Mouse (Mus musculus) fibroblast of lung, adult 2 months (primary cell): Measurements from ENCODE around the gene Stra8.

ENCODE experiments used
- DNase-seq: peaks from one replicate; pipeline ENCODE4 v3.0.0-alpha.2; 2011; ENCODE audit warnings: low read depth

The Stra8 gene

DNA sequence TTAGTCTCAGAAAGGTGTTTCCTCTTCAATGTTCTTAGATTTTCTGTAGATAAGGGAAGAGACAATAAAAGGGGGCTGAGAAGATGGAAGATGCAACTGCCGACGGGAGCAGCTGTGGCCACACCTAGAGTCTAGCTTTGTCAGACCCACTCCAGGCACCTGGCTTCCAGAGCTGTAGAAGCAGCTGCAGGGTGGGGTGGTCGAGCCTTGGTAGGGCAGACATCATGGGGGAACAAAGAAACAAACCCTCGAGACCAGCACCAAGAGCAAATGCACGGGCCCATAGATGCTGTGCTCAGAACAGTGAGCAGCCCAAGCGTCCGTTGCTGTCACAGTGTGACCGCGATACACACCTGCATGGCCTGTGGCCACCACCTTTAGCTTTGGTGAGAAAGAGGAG lies 22.5 kb downstream of the Stra8 start:
- no peak for DNase-seq

DNA sequence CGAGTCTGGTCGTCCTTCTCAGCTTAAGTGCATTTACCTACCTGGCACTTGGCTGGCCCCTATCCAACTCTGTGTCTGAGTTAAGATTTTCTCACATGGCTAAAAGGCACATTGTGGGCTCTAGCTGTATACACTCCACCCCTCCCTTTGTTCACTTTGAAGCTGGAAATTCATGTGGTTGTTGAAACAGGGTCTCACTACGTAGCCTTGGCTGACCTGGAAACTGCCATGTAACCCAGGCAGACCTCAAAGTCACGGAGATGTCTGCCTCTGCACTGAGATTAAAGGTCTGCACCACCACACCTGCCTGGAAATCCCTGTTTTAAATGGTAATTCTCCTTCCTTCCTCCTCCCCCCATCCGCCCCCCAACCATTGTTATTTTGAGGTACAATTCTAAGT lies 23.5 kb downstream of the Stra8 start:
- DNase-seq = no peak

DNA sequence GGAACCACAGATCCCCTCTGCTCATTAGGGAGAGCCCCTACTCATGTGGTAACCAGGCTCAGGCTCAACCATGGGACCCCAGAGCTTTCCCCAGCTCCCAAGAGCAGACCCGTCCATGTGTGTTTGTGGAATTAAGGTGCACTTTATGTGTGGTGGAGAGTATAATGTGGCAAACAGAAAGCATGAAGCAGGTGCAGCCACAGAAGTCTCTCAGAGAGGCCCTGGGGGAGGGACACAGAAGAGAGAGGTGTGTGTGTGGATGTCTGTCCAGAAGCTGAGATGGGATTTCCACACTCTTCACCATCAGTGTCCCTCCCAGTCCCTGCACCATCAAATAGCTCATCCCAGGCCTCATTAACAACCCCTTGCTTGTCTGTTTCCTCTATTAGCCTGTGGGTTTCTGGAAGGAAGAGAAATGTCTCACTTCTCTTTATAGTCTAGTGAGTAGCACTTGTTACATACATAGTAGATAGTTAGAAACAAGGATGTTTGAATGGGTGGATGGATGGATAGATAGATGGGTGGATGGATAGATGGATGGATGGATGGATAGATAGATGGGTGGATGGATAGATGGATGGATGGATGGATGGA lies 26.6 kb downstream of the Stra8 start:
- no peak for DNase-seq

- DNase-seq = no peak
These were observed 28.5 kb downstream of the Stra8 start for GRCm38 (mm10) chr6:34948461-34948860.

GRCm38 (mm10) chr6:34951518-34951917 lies 31.6 kb downstream of the Stra8 start:
- no peak for DNase-seq

- no peak for DNase-seq
These were observed 32.1 kb downstream of the Stra8 start for GRCm38 (mm10) chr6:34951956-34952667.

DNA sequence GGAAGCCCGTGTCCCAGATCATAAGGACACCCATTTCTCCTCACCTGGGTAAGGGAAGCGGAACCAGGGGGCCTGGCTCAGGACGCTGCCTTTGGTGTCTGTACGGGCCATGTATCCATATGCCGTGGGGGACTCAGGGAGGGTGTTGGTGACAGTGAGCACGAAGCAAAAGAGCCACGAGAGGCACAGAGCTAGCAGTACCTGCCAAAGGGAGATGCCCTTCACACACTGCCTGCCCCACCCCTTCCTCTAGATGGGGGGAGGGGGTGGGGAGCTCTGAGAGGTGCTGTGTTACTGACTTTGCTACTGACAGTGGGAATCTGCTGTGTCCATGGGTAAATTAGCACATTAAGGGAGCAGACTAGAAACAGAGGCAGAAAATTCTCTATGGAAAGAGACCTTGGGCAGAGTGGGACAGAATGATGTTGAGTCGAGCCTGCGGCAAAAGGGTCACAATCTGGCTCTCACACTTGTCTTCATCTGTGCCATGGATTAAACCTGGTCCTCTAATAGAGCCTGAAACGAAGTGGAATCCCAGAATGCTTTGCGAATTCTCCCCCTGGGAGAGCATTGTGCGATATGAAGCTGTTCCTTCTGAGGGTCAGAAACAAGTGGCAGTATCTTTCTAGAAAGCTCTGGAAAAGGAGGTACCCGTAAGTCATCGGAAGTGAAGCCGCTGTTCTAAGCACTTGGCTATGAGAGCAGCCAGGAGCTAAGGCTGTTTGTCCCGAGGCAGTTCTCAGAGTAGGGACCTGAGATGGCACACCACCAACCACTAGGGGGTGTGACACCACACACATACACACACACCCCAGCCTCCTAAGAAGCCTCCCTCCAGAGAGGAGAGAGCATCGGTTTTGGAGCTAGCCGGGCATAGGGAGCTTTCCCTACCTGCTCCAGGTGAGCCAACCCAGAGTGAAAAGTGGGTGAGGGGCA lies 35.2 kb downstream of the Stra8 start:
- DNase-seq = no peak

GRCm38 (mm10) chr6:34955862-34956241 lies 35.9 kb downstream of the Stra8 start:
- DNase-seq = no peak

DNA sequence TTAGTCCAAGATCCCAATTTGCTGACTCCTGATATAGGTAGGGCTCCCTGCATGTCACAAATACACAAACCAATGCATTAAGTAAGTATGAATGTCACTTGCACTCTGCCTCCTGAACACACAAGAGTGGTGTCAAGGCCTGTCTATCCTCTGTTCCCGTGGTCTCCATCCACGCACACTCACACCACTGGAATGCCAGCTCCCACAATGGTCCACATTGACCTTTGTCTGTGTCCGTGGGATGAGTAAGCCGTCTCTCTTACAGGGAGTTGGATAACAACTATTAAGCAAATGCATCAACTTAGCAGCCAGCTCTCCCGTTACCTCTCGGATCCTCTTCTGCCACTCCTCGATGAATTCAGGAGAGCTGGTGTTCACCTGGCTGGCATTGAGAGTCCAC lies 39.2 kb downstream of the Stra8 start:
- DNase-seq = no peak

DNA sequence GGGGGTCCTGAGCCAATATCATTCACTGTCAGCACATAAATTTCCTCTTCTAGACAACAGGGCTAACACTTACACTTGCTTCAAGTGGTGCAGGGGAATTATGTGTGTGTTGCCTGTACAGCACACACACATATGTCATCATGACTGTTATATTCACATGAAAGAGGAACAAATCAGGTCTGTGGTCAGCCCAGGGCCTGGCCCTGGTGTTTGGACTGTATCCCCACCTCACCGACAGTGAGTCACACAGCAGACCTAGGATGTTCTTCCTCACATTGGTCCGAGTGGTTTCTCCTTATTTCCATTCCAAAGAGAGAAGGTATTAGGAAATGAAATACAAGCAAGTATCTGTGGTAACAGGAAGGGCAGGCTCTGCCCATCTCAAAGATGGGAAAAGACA lies 44.6 kb downstream of the Stra8 start:
- DNase-seq = no peak

GRCm38 (mm10) chr6:34965819-34966539 lies 46.0 kb downstream of the Stra8 start:
- DNase-seq = no peak

GRCm38 (mm10) chr6:34971181-34971580 lies 51.2 kb downstream of the Stra8 start:
- DNase-seq = no peak

GRCm38 (mm10) chr6:34979291-34979690 lies 59.3 kb downstream of the Stra8 start:
- no peak for DNase-seq

DNA sequence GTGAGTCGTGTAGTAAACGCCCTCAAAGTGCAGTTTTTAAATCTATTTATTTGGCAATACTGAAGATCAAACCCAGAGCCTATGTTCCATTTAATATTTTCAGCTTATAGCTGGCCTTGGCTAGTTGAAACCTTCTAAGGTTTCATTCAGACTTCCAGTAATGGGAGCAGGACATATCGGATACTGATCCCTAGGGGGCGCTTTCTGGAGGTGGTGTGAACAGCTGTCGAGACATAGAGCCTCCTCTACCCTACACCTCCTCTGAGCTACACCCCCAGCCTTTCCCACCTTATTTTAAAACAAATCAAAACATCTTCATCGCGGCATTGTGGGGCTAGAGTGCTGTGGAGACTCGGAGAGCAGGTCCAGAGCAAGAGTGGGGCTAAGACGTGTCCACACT lies 60.7 kb downstream of the Stra8 start:
- DNase-seq = no peak

DNA sequence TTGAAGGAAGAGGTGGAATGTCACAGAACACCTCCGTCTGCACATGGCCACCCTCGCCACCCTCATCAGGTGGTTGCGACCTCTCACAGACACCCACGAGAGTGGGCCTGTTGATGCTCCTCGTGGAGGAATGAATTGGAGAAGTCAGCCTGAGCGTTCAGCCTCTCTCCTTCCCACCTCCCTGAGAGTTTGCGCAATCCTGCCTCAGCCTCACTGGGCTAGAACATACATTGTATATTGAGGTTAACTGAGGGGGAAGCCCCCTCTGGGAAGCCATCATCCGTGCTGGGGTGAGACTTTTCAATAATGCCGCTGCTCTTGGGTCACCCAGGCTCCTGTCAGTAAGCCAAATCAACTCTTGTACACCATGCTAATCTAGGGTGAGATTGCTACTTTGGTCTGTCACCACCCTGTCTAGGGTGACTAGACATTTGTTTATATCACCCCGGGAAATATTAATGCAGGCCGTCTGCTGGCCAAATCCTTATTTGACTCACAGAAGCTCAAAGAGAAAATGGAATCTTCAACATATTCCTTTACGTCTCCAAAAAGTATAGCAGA lies 67.2 kb downstream of the Stra8 start:
- no peak for DNase-seq

DNA sequence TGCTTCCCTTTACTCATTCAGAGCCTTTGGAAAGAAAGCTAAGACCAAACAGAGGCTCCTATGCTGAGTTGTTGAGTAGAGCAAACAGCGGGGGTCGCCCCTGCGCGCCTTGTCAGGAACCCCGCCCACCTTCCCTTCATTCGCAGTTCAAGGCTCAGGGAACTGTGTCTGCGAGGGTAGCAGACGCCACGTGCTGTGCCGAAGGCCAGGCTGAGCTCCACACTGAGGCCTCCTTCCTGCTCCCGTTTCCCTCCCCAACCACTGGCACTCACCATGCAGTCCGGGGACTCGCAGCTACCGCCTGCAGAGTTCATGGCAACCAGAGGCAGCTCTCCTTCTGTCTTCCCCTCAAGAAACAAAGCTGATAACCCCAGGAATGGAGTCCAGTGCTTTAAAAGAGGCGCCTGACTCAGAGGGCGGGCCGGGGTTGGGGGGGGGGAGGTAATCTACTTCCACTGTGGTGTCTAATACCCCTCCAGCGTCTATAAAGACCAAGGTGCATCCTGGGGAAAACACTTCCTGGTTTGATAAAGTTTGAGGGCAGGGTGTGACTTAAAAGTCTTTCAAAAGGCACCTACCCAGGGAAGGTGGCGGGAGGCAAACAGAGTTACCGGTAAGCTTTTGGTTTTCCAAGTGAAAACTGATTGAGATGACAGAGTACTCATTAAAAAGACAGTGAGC lies 68.3 kb downstream of the Stra8 start, which contains the start of gene Slc23a4:
Slc23a4 (minus strand) TSS at position 324 of the 681 bp plus-strand sequence.
- no peak for DNase-seq
